Mouse (Mus musculus) intestine, embryonic 15.5 days (tissue): ENCODE data around the gene Timp2. TPM values are rescaled to one million over a fixed set of nuclear protein-coding genes. Genes with fewer than 3 reads are reported as not detected.
A peak's percentile ranks its signal among the peaks of the same experiment; 100 is the strongest.

Experiments
- ATAC-seq: fragments of 200-750 bp; cut with Nextera tagmentation; 2 replicates; pipeline ENCODE4 v1.8.0; 2017; ENCODE audit warnings: moderate TSS enrichment, moderate library complexity
- H3K27ac ChIP-seq: fragments of 300-500 bp; sonication (generic); 2 replicates; pipeline ENCODE4 v1.5.1; 2015; ENCODE audit warnings: mild to moderate bottlenecking, inconsistent platforms
- H3K27me3 ChIP-seq: fragments of 300-500 bp; sonication (generic); replicated peaks from 2 replicates; pipeline ENCODE4 v1.6.1; 2015; ENCODE audit warnings: inconsistent platforms
- H3K36me3 ChIP-seq: fragments of 300-500 bp; sonication (generic); 2 replicates; pipeline ENCODE4 v1.6.1; 2015; ENCODE audit warnings: inconsistent platforms
- H3K4me1 ChIP-seq: fragments of 300-500 bp; sonication (generic); replicated peaks from 2 replicates; pipeline ENCODE4 v1.6.1; 2015; ENCODE audit warnings: inconsistent platforms
- H3K4me2 ChIP-seq: fragments of 300-500 bp; sonication (generic); replicated peaks from 2 replicates; pipeline ENCODE4 v1.6.1; 2015; ENCODE audit warnings: mild to moderate bottlenecking, inconsistent platforms
- H3K4me3 ChIP-seq: fragments of 300-500 bp; sonication (generic); replicated peaks from 2 replicates; pipeline ENCODE4 v1.5.1; 2015; ENCODE audit warnings: inconsistent platforms
- H3K9ac ChIP-seq: fragments of 300-500 bp; sonication (generic); 2 replicates; pipeline ENCODE4 v1.6.1; 2015; ENCODE audit warnings: inconsistent platforms
- H3K9me3 ChIP-seq: fragments of 300-500 bp; sonication (generic); 2 replicates; pipeline ENCODE4 v1.6.1; 2016; ENCODE audit warnings: inconsistent platforms
- WGBS: fragments of 180-500 bp; shearing (Covaris S2); methylation state at CpG from one replicate; pipeline ENCODE4 v1.1.7; 2015; 5-methylcytosine and 5-hydroxymethylcytosine counted together
- polyA plus RNA-seq: library from polyadenylated mRNA; unstranded; fragments of >200 nt; fragmentation: Nextera tagmentation; extraction: Ambion mirVana; gene quantifications from 2 replicates; pipeline ENCODE4 v1.2.1, GENCODE M21; 2015

The Timp2 gene
- polyA plus RNA-seq, 1 experiment from 2014 or later = 60.2 TPM

GRCm38 (mm10) chr11:118347911-118348310 is 7.6 kb downstream of the Timp2 start:
- Histone ChIP-seq H3K9me3 (no peaks in the 10 kb centered on the region), H3K27ac (no peak overlapping the region), H3K27me3 (no peaks in the 10 kb centered on the region), H3K4me2 (no peak overlapping the region), H3K4me3 (no peak overlapping the region), H3K4me1 (peaks cover 39% of the 10 kb centered on the region), H3K9ac (no peak overlapping the region), H3K36me3 (no peaks in the 10 kb centered on the region)
- 85% methylated on average over 12 of the region's 12 CpGs for WGBS
- ATAC-seq = no peak

DNA sequence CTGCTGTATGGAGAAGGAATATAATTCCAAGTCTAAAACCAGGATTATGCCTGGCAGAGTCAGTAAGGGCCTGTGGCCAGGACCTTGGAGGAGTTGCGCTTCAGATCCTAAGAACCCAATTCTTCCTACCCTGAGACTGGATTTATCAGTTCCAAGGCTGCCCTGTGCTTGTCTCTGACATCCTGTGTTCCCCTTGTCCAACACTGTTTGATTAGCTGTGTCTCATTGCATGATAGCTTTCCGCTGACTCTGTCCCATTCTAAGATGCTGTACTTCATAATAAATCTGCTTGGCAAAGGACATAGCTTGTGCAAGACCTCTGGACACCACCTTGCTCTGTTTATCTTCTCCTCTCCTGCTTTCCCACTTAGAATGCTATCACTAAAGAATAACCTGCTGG is 8.1 kb downstream of the Timp2 start:
- 93% methylated on average over 2 of the region's 2 CpGs for WGBS
- H3K9me3 ChIP-seq = no peaks in the 10 kb centered on the region
- ATAC-seq = no peak
- no peak overlapping the region for H3K27ac ChIP-seq
- H3K4me1 ChIP-seq = peaks cover 44% of the 10 kb centered on the region
- no peak overlapping the region for H3K9ac ChIP-seq
- H3K4me3 ChIP-seq = no peak overlapping the region
- H3K27me3 ChIP-seq = no peaks in the 10 kb centered on the region
- no peak overlapping the region for H3K4me2 ChIP-seq
- no peaks in the 10 kb centered on the region for H3K36me3 ChIP-seq

DNA sequence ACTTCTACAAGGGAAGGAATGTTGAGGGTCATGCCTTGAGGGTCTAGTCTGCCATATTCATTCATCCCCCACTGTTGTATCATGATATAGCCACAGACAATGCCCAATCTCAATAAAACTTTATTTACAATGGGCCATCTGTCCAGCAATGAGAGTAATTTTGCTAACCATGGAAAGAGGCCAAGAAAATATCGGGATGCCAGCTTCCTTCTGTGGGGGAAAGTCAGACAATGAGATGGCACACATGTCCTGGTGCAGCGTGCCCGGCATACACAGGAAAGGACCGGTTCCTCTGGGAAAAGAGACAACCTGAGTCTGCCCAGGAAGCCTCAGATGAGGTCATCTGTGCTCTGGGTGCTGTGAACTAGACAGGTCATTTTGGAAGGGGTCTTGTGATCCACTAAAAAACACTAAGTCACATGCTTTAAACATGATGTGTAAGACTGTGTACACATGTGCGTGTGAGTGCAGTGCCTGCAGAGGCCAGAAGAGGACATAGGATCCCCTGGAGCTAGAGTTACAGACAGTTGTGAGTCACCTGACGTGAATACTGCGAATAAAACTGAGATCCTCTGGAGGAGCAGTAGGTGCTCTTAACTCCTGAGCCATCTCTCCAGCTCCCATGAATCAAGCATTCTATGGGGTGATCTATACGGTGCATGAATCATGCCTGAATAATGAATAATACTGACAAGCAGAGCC is 9.0 kb downstream of the Timp2 start:
- no peak overlapping the region for H3K4me3 ChIP-seq
- no peaks in the 10 kb centered on the region for H3K36me3 ChIP-seq
- no peak overlapping the region for H3K4me2 ChIP-seq
- ATAC-seq = no peak
- WGBS = 83% methylated on average over 8 of the region's 8 CpGs
- H3K9ac ChIP-seq = no peak overlapping the region
- H3K9me3 ChIP-seq = no peaks in the 10 kb centered on the region
- H3K27ac ChIP-seq = no peak overlapping the region
- H3K27me3 ChIP-seq = no peaks in the 10 kb centered on the region
- H3K4me1 ChIP-seq = peaks cover 48% of the 10 kb centered on the region

DNA sequence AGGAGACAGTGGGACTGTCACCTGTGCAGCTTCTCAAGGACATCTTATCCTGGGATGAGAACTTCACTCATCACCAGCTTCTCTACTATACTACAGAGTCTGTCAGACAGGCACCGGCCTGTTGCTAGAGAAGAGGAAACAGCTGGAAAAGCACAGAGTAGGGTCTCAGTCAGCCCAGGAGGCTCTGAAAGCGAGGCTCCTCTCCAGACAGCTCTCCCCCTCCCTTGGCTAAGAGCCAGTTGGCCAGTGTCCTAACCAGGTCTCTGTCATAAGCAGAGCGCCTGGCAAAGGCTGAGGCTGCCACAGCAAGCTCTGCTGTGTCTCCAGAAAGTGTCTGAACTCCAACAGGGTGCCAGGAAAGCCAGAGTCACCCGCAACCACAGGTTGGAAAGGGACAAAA is 9.8 kb downstream of the Timp2 start:
- ATAC-seq = 0 out of 2 replicates have a peak, but pooled peaks have one; percentile 50
- Histone ChIP-seq H3K27ac (0 out of 2 replicates have a peak overlapping the region, but pooled peaks have one; percentile 33), H3K4me2 (no peak overlapping the region)

DNA sequence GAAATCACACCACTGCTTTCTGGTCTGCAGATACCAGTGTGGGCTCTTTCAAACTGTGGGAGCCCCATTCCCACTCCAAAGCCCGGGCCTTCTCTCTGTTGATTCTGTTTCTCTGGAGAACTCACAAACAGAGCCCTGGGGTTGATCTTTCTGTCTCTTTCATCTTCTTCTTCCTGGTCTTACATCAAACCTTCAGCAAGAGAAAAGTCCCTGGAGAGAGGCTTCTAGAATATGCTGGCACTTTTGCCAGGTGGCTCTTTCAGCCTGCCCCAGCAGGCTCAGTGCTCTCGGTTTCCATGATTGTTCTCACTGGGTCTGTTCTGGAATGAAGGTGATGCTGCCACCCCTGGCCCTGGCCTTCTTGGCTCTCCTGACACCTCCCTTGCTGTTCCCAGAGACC is 11.9 kb downstream of the Timp2 start:
- Histone ChIP-seq H3K4me3 (no peak overlapping the region), H3K27me3 (no peaks in the 10 kb centered on the region), H3K4me2 (no peak overlapping the region), H3K9ac (no peak overlapping the region), H3K9me3 (no peaks in the 10 kb centered on the region), H3K36me3 (no peaks in the 10 kb centered on the region), H3K27ac (no peak overlapping the region), H3K4me1 (peaks cover 38% of the 10 kb centered on the region)
- 62% methylated on average over 2 of the region's 2 CpGs for whole genome bisulfite sequencing
- ATAC-seq = no peak

More for the DNA sequence above, 9.8 kb downstream of the Timp2 start:
- 34% methylated on average over 4 of the region's 4 CpGs for WGBS
- Histone ChIP-seq H3K4me1 (peaks cover 48% of the 10 kb centered on the region), H3K27me3 (no peaks in the 10 kb centered on the region), H3K9me3 (no peaks in the 10 kb centered on the region), H3K36me3 (no peaks in the 10 kb centered on the region), H3K9ac (peak overlapping the region; percentile 1; the same call in 1 of the 2 replicates), H3K4me3 (no peak overlapping the region)

DNA sequence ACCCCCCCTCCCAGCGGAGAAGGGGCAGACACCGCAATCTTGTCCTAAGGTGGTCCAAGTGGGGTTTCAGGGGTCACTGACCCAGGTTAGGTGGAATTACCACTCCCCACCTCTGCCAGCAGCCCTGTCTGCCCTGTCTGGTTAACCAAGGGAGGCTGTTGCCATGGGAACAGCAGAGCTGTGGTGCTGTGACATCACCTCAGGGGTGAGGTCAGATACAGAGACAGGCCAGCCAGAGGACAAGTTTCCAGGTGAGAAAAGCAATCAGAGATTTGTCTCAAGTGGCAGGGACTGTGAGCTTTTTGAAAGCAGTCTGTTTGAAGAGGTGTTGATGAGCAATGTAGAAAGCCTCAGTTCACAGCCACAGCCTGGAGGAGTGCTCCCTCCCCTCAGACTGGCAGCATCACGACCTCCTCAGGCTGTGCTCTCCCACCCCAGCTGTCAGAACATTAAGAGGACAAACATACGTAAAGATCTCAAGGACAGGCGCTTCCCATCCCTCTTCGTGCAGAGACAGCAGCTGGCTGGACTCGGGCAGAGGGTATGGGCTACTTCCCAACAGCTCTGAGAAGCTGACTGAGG is 13.0 kb downstream of the Timp2 start, which contains the start of gene Cep295nl:
Gene Cep295nl, minus strand, starts transcription at position 101 of the 582 bp plus-strand sequence.
- Histone ChIP-seq H3K27ac (no peak within 1 kb of the TSS), H3K27me3 (no peaks in the 10 kb centered on the region), H3K36me3 (no peaks in the 10 kb centered on the region), H3K9me3 (no peaks in the 10 kb centered on the region), H3K4me1 (peaks cover 29% of the 10 kb centered on the region), H3K9ac (no peak within 1 kb of the TSS), H3K4me3 (no peak within 1 kb of the TSS), H3K4me2 (no peak within 1 kb of the TSS)
- ATAC-seq = no peak
- WGBS = 31% methylated on average over 7 of the region's 7 CpGs

- no peak overlapping the region for H3K4me3 ChIP-seq
- no peak for ATAC-seq
- no peak overlapping the region for H3K27ac ChIP-seq
- no peak overlapping the region for H3K9ac ChIP-seq
- no peaks in the 10 kb centered on the region for H3K27me3 ChIP-seq
- 62% methylated on average over 8 of the region's 8 CpGs for WGBS
- no peaks in the 10 kb centered on the region for H3K9me3 ChIP-seq
- H3K4me2 ChIP-seq = no peak overlapping the region
- H3K36me3 ChIP-seq = no peaks in the 10 kb centered on the region; the same call in 1 of the 2 replicates
- peaks cover 6% of the 10 kb centered on the region; the same call in 1 of the 2 replicates for H3K4me1 ChIP-seq
Observed at GRCm38 (mm10) chr11:118337491-118338168, 17.9 kb downstream of the Timp2 start.

DNA sequence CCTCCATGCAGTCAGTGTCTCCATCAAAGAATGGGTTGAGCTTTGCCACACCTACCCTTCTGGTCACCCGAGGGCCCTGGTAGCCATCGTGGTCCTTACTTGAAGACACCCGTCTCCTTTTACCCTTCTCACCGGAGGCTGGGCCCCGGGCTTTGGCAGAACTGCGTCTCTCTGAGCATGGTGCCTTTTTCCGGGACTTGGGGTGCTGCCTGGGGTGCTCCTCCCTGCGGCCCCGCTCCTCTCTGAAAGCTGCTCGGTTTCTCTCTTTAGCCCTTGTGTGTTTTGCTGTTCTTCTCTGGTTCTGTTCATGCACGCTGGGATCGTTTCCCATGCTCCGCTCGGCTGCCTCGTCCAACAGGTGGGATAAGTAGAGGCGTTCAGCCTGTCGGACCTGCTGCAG is 22.1 kb downstream of the Timp2 start:
- 0 out of 2 replicates have a peak, but pooled peaks cover 1% of the 10 kb centered on the region for H3K4me1 ChIP-seq
- no peak for ATAC-seq
- 90% methylated on average over 17 of the region's 17 CpGs for WGBS
- no peaks in the 10 kb centered on the region; the same call in 1 of the 2 replicates for H3K36me3 ChIP-seq
- H3K9me3 ChIP-seq = no peaks in the 10 kb centered on the region
- H3K9ac ChIP-seq = no peak overlapping the region
- H3K27ac ChIP-seq = no peak overlapping the region
- H3K4me3 ChIP-seq = no peak overlapping the region
- H3K27me3 ChIP-seq = no peaks in the 10 kb centered on the region
- no peak overlapping the region for H3K4me2 ChIP-seq

GRCm38 (mm10) chr11:118332376-118332775 is 23.2 kb downstream of the Timp2 start:
- H3K27me3 ChIP-seq = no peaks in the 10 kb centered on the region
- ATAC-seq = no peak
- H3K4me1 ChIP-seq = peaks cover 4% of the 10 kb centered on the region; the same call in 1 of the 2 replicates
- WGBS = 84% methylated on average over 11 of the region's 11 CpGs
- H3K4me3 ChIP-seq = no peak overlapping the region
- H3K36me3 ChIP-seq = no peaks in the 10 kb centered on the region; the same call in 1 of the 2 replicates
- no peak overlapping the region for H3K27ac ChIP-seq
- H3K4me2 ChIP-seq = no peak overlapping the region
- H3K9ac ChIP-seq = no peak overlapping the region
- H3K9me3 ChIP-seq = no peaks in the 10 kb centered on the region

DNA sequence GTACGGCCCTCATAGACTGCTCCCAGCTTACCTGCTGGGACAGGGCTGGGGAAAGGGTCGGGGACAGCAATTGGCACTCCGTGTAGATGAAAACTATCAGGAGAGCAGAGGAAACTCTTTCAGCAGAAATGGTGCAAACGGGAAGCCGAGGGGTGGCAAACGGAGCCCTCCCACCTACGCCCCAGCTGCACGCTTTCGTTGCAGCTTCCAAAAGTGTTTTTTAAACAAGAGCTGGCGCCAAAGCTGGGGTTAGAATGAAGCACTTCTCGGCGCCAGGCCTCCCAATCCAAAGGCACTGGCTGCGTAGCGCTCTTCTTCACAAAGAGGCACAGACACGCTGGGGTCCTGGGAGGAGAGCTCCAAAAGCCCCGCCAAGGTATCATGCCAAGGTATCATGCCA is 24.8 kb downstream of the Timp2 start:
- Histone ChIP-seq H3K4me3 (no peak overlapping the region), H3K4me1 (peaks cover 12% of the 10 kb centered on the region; the same call in 1 of the 2 replicates), H3K36me3 (no peaks in the 10 kb centered on the region; the same call in 1 of the 2 replicates), H3K4me2 (no peak overlapping the region), H3K9me3 (no peaks in the 10 kb centered on the region), H3K9ac (no peak overlapping the region), H3K27me3 (no peaks in the 10 kb centered on the region), H3K27ac (no peak overlapping the region)
- WGBS = 95% methylated on average over 16 of the region's 16 CpGs
- ATAC-seq = no peak

- H3K9me3 ChIP-seq = no peaks in the 10 kb centered on the region
- H3K4me3 ChIP-seq = no peak overlapping the region
- ATAC-seq = no peak
- no peak overlapping the region for H3K4me2 ChIP-seq
- 95% methylated on average over 14 of the region's 14 CpGs for WGBS
- no peaks in the 10 kb centered on the region; the same call in 1 of the 2 replicates for H3K36me3 ChIP-seq
- H3K4me1 ChIP-seq = peaks cover 12% of the 10 kb centered on the region; the same call in 1 of the 2 replicates
- no peak overlapping the region for H3K27ac ChIP-seq
- H3K9ac ChIP-seq = no peak overlapping the region
- no peaks in the 10 kb centered on the region for H3K27me3 ChIP-seq
Observed at GRCm38 (mm10) chr11:118330361-118330760, 25.2 kb downstream of the Timp2 start.

DNA sequence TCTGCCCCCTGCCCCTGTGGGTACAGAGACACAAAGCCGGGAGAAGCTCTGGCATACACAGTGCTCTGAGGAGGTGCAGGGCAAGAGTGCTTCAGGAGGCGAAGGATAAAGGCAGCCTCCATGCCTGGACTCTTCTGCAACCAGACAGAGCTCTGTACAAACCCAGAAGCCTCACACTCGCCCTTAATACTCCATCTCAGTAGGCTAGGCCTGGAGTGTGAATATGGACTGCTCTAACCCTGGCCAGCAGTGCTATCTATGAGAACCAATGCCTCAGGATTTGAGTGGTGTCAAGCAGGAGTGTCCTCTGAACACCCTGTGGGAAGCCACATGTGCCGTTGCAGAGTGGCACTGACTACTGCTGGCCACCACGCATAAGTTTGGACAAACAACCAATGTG is 26.6 kb downstream of the Timp2 start:
- WGBS = 93% methylated on average over 5 of the region's 5 CpGs

More for the DNA sequence above, 26.6 kb downstream of the Timp2 start:
- Histone ChIP-seq H3K9ac (no peak overlapping the region), H3K27me3 (no peaks in the 10 kb centered on the region), H3K4me3 (no peak overlapping the region), H3K4me2 (no peak overlapping the region), H3K9me3 (no peaks in the 10 kb centered on the region), H3K36me3 (no peaks in the 10 kb centered on the region; the same call in 1 of the 2 replicates), H3K4me1 (peaks cover 12% of the 10 kb centered on the region; the same call in 1 of the 2 replicates), H3K27ac (no peak overlapping the region)
- no peak for ATAC-seq
